Mouse (Mus musculus) myocyte (in vitro differentiated cells): ENCODE measurements at regions not wholly inside any gene's neighbourhood (a gene's known extent, or its start where the extent isn't known, plus 50 kb on each side); places are given as distances from the start of the nearest gene placed in this dataset.

ENCODE experiments used
- H3K27me3 ChIP-seq: one replicate; pipeline ENCODE4 v1.6.1; 2011; ENCODE audit not compliant: control insufficient read depth, insufficient read depth, insufficient read length
- H3K36me3 ChIP-seq: one replicate; pipeline ENCODE4 v1.6.1; 2011; ENCODE audit not compliant: control insufficient read depth, insufficient read depth
- H3K4me2 ChIP-seq: one replicate; pipeline ENCODE4 v1.6.1; 2011; ENCODE audit warnings: low read depth, control low read depth
- H3K4me3 ChIP-seq: one replicate; pipeline ENCODE4 v1.5.1; 2011; ENCODE audit warnings: mild to moderate bottlenecking, control low read depth, moderate library complexity
- H3K79me2 ChIP-seq: one replicate; pipeline ENCODE4 v1.6.1; 2011; ENCODE audit not compliant: control insufficient read depth, insufficient read depth
- H3ac ChIP-seq: one replicate; pipeline ENCODE4 v1.6.1; 2011; ENCODE audit not compliant: control insufficient read depth, insufficient read length
- CEBPB ChIP-seq: IDR thresholded peaks from 2 replicates; pipeline ENCODE4 v1.6.1; 2011; ENCODE audit warnings: mild to moderate bottlenecking, moderate library complexity; ENCODE audit not compliant: poor library complexity, insufficient read depth, severe bottlenecking
- E2F4 ChIP-seq: IDR thresholded peaks from one replicate; pipeline ENCODE4 v1.6.1; 2011; ENCODE audit warnings: mild to moderate bottlenecking, control low read depth, moderate library complexity; ENCODE audit not compliant: insufficient read depth
- MAX ChIP-seq: IDR thresholded peaks from one replicate; pipeline ENCODE4 v1.6.1; 2011; ENCODE audit warnings: low read depth, mild to moderate bottlenecking, control low read depth
- MYOD1 ChIP-seq, 3 experiments: IDR thresholded peaks; one replicate each; pipeline ENCODE4 v1.6.1; 2011; ENCODE audit warnings: control low read depth in 2 of 3, low read depth in 2 of 3, mild to moderate bottlenecking in 2 of 3, moderate library complexity in 1 of 3; ENCODE audit not compliant: insufficient read length in 2 of 3, control insufficient read depth in 1 of 3
- MYOG ChIP-seq, 3 experiments: IDR thresholded peaks; one replicate each; pipeline ENCODE4 v1.6.1; 2011; ENCODE audit warnings: control low read depth in 2 of 3, low read depth in 2 of 3, mild to moderate bottlenecking in 2 of 3; ENCODE audit not compliant: insufficient read length in 2 of 3, control insufficient read depth in 1 of 3, insufficient read depth in 1 of 3
- POLR2A ChIP-seq: IDR thresholded peaks from one replicate; pipeline ENCODE4 v1.6.1; 2011; ENCODE audit warnings: low read depth, mild to moderate bottlenecking, control low read depth, moderate library complexity; ENCODE audit not compliant: insufficient read length
- POLR2AphosphoS2 ChIP-seq: IDR thresholded peaks from one replicate; pipeline ENCODE4 v1.6.1; 2011; ENCODE audit warnings: low read depth, control low read depth; ENCODE audit not compliant: insufficient read length
- REST ChIP-seq: IDR thresholded peaks from one replicate; pipeline ENCODE4 v1.6.1; 2011; ENCODE audit warnings: mild to moderate bottlenecking, control low read depth, moderate library complexity; ENCODE audit not compliant: insufficient read depth, insufficient read length
- SRF ChIP-seq: IDR thresholded peaks from one replicate; pipeline ENCODE4 v1.6.1; 2011; ENCODE audit warnings: low read depth; ENCODE audit not compliant: control insufficient read depth, insufficient read length
- TCF12 ChIP-seq: IDR thresholded peaks from one replicate; pipeline ENCODE4 v1.6.1; 2011; ENCODE audit warnings: mild to moderate bottlenecking, control low read depth; ENCODE audit not compliant: poor library complexity, insufficient read depth, severe bottlenecking
- TCF3 ChIP-seq: IDR thresholded peaks from one replicate; pipeline ENCODE4 v1.6.1; 2011; ENCODE audit warnings: low read depth, control low read depth; ENCODE audit not compliant: insufficient read length
- USF1 ChIP-seq: IDR thresholded peaks from one replicate; pipeline ENCODE4 v1.6.1; 2011; ENCODE audit warnings: low read depth, mild to moderate bottlenecking, control low read depth, moderate library complexity

DNA sequence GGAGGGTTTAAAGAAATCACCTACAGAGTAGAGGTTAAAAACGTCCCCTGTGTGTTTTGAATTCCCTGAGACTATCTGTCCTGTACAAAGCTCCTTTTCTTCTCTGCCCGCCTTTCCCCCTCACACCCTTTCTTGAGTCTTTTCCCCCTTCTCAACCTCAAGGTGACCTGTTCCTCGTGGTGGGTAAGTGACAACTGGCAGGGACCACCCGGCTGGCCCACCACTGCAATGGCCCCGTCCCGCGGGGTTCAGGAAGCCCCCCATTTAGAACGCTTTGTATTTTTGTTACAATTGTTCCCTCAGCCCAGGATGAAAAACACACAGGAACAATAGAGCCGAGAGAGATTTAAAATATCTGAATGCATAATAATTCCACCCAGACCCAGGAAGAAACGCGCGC is 272.9 kb upstream of the Sox2 start:
- no peak for TF ChIP-seq TCF3
- TF ChIP-seq CEBPB: no peak
- TF ChIP-seq SRF: no peak
- no peak for TF ChIP-seq REST
- no peak for TF ChIP-seq MYOG (IDR thresholded peaks at IDR 0.05; ENCODE audit: control insufficient read depth in 1 of 3, insufficient read depth in 1 of 3, insufficient read length in 2 of 3, low read depth in 2 of 3)
- no peak for TF ChIP-seq MYOD1 (IDR thresholded peaks at IDR 0.05; ENCODE audit: control insufficient read depth in 1 of 3, insufficient read length in 2 of 3, low read depth in 2 of 3)
- no peak for TF ChIP-seq POLR2AphosphoS2
- TF ChIP-seq E2F4: no peak
- no peak for TF ChIP-seq TCF12
- TF ChIP-seq MAX: no peak
- TF ChIP-seq POLR2A: no peak
- no peak for TF ChIP-seq USF1
- Histone ChIP-seq H3ac (no peak overlapping the region), H3K36me3 (no peaks in the 10 kb centered on the region), H3K79me2 (no peaks in the 10 kb centered on the region), H3K4me2 (no peak overlapping the region), H3K4me3 (no peak overlapping the region), H3K27me3 (no peaks in the 10 kb centered on the region)

DNA sequence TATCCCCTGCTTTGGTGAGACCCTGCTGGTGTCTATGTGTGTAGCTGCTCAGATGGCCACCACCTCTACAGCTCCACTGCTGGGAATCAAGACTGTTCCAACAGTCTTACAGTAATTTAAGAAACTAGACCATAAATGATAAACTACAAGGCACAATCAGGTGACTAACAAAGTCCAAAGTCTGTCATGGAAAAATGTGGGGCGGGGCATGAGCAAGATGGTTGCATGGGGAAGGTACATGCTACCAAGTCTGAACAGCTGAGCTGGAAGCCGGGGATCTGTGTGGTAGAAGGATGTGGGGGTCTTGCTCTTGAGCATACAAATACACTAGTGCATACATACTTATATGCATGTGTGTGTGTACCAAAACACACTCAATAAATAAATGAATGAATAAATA is 278.8 kb upstream of the Sox2 start:
- no peak overlapping the region for H3K4me3 ChIP-seq
- H3K27me3 ChIP-seq: no peaks in the 10 kb centered on the region
- TF ChIP-seq SRF: no peak
- no peak for TF ChIP-seq TCF3
- no peak for TF ChIP-seq MYOG (IDR thresholded peaks at IDR 0.05; ENCODE audit: control insufficient read depth in 1 of 3, insufficient read depth in 1 of 3, insufficient read length in 2 of 3, low read depth in 2 of 3)
- TF ChIP-seq MYOD1 (IDR thresholded peaks at IDR 0.05; ENCODE audit: control insufficient read depth in 1 of 3, insufficient read length in 2 of 3, low read depth in 2 of 3): no peak
- TF ChIP-seq REST: no peak
- TF ChIP-seq POLR2A: no peak
- no peaks in the 10 kb centered on the region for H3K36me3 ChIP-seq
- no peaks in the 10 kb centered on the region for H3K79me2 ChIP-seq
- H3K4me2 ChIP-seq: no peak overlapping the region
- no peak overlapping the region for H3ac ChIP-seq

DNA sequence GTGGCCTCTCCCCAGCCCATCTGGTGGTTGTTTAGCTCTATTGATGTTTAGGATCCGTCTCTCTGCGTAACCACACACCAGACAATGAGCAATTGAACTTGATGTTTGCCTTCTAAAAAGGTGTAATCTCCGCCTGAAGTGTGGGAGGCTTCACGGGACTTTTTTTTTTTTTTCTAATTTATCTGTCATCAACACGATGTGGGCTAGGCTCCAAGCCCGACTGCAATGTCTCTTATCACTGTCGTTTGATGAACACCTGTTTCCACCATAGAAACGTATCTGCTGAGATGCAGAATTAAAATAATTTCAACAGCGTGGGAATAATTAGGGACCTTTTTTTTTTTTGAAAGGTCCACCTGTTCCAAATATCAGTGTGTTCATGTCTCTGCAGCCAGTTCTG is 257.0 kb upstream of the Dnajc19 start:
- Histone ChIP-seq H3ac (no peak overlapping the region), H3K4me3 (no peak overlapping the region), H3K36me3 (no peaks in the 10 kb centered on the region), H3K27me3 (no peaks in the 10 kb centered on the region), H3K4me2 (no peak overlapping the region), H3K79me2 (no peaks in the 10 kb centered on the region)
- no peak for TF ChIP-seq SRF
- no peak for TF ChIP-seq CEBPB
- TF ChIP-seq MYOG (IDR thresholded peaks at IDR 0.05; ENCODE audit: control insufficient read depth in 1 of 3, insufficient read depth in 1 of 3, insufficient read length in 2 of 3, low read depth in 2 of 3): no peak
- TF ChIP-seq TCF12: no peak
- no peak for TF ChIP-seq POLR2AphosphoS2
- TF ChIP-seq MAX: no peak
- TF ChIP-seq MYOD1 (IDR thresholded peaks at IDR 0.05; ENCODE audit: control insufficient read depth in 1 of 3, insufficient read length in 2 of 3, low read depth in 2 of 3): no peak
- no peak for TF ChIP-seq TCF3

DNA sequence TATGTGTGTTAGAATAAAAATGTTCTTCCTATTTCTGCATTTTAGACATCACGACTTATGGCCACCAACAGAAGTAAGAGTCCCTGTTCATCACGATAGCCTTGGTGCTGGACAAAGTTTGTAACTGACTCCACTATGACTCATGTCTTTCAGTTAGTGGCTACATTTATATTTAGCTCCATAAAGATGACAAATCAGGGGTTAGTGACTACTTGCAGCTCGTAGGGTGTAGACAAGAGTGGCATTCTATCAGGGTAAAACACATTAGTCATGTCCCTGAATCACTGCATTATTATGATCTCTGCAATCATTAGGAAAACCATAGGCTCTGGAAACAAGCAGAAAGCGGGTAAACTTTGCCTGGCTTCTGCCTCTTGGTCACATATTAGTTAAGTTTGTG is 252.4 kb upstream of the Dnajc19 start:
- Histone ChIP-seq H3K79me2 (no peaks in the 10 kb centered on the region), H3ac (no peak overlapping the region), H3K36me3 (no peaks in the 10 kb centered on the region), H3K4me3 (no peak overlapping the region), H3K4me2 (peak overlapping the region; percentile 31), H3K27me3 (no peaks in the 10 kb centered on the region)
- no peak for TF ChIP-seq E2F4
- no peak for TF ChIP-seq POLR2A
- no peak for TF ChIP-seq SRF
- TF ChIP-seq MYOG (IDR thresholded peaks at IDR 0.05; ENCODE audit: control insufficient read depth in 1 of 3, insufficient read depth in 1 of 3, insufficient read length in 2 of 3, low read depth in 2 of 3): no peak
- no peak for TF ChIP-seq USF1
- no peak for TF ChIP-seq TCF3
- TF ChIP-seq CEBPB: no peak
- TF ChIP-seq REST: no peak
- TF ChIP-seq MAX: no peak
- no peak for TF ChIP-seq MYOD1 (IDR thresholded peaks at IDR 0.05; ENCODE audit: control insufficient read depth in 1 of 3, insufficient read length in 2 of 3, low read depth in 2 of 3)

DNA sequence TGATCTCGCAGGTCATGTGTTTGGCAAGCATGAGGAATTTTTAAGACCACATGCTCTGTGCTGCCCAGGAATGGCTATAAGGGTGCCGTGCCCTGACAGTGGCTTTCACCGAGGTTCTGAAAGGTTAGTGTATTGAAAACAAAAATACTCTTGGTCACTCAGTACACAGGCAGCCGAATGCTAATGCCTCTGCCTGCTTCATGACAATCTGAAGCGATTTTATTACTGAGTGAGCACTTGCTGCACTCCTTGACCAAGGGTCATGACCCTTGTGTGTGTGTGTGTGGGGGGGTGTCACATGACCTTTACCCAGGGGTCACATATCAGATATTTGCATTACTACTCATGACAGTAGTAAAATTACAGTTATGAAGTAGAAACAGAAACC is 250.8 kb upstream of the Dnajc19 start:
- H3K4me3 ChIP-seq: no peak overlapping the region
- TF ChIP-seq SRF: no peak
- no peak for TF ChIP-seq POLR2AphosphoS2
- TF ChIP-seq E2F4: no peak
- no peak for TF ChIP-seq REST
- TF ChIP-seq CEBPB: no peak
- TF ChIP-seq MYOG (IDR thresholded peaks at IDR 0.05; ENCODE audit: control insufficient read depth in 1 of 3, insufficient read depth in 1 of 3, insufficient read length in 2 of 3, low read depth in 2 of 3): no peak
- no peak for TF ChIP-seq MAX
- no peak for TF ChIP-seq USF1
- no peak for TF ChIP-seq TCF12
- TF ChIP-seq POLR2A: no peak
- no peak for TF ChIP-seq TCF3
- no peak for TF ChIP-seq MYOD1 (IDR thresholded peaks at IDR 0.05; ENCODE audit: control insufficient read depth in 1 of 3, insufficient read length in 2 of 3, low read depth in 2 of 3)
- H3K27me3 ChIP-seq: no peaks in the 10 kb centered on the region
- no peak overlapping the region for H3ac ChIP-seq
- no peaks in the 10 kb centered on the region for H3K36me3 ChIP-seq
- no peaks in the 10 kb centered on the region for H3K79me2 ChIP-seq
- H3K4me2 ChIP-seq: peak overlapping the region; percentile 57
